Mouse (Mus musculus): ENCODE results near the gene Evpl. TPM values are rescaled to one million over a fixed set of nuclear protein-coding genes. Genes with fewer than 3 reads are reported as not detected.
A peak's percentile ranks its signal among the peaks of the same experiment; 100 is the strongest.

Gene Evpl
- polyA plus RNA-seq, 1 experiment from 2014 or later: 0.56 TPM

DNA sequence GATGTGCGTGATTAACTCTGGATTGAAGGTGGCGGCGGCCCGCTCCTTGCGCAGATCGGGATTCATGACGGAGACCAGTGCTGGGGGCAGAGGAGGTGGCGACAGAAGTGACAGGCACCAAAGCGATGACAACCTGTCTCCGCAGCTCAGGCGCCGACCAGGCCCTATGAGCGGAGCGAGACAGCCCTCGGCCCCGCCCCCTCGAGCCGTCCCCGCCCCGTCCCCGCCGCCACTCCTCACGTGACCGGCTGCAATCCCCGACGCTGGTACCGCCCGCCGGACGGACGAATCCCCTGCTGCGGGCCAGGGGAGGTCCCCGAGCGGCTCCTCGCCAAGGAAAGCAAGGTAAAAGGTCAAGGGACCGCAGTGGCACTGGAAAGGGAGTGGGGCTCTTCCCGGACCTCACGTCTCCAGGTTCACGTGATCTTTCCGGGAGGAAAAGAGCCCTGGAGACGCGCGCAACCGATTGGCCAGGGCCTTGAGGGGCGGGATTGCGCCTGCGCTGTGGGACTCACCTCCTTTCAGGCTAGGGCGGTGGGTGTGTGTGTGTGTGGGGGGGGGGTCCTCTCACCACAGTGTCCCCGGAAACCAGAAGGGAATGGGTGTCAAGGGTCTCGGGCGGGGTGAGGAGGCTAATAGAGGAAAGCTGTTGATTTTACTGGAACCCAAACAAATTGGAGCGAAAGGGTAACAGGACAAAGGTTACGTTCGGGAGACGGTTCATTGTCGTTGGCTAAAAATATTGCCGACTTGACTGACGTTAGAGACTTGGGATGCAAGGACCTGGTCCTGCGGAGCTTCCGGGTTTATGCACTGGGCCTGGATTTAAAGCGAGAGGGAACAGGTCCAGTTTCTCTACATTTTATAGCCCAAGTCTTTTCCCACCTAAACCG lies 39.0 kb downstream of the Evpl start, which contains the start of the genes Ten1 and Acox1:
Gene Ten1, plus strand, starts transcription at position 217 of the 893 bp plus-strand sequence.
Gene Acox1, minus strand, starts transcription at position 407 of the 893 bp plus-strand sequence.
- H3K9ac ChIP-seq (ENCODE audit: low read depth, low read length): peak within 1 kb of the TSS; percentile 77
- ATAC-seq (replicated peaks; ENCODE audit: low FRiP score): peak; percentile 96
- under 1% methylated on average over 62 of the region's 62 CpGs for WGBS

DNA sequence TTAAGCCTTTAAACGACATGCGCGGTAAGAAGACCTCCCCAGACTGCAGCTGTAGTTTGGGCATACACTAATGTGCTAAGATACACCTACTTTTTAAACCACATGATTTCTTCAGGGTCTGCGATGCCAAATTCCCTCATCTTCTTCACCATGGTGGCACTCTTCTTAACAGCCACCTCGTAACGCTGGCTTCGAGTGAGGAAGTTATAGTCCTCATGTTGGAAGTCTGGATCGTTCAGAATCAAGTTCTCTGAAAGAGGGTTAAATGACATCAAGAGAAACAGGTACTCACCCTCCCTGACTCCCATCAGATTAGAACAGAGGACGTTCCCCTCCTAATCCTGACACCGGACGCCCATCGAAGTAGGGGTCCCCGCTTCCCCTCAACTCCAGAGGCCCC lies 39.7 kb downstream of the Evpl start:
- H3K9me3 ChIP-seq (ENCODE audit: control insufficient read depth, low read length): no peaks in the 10 kb centered on the region
- ATAC-seq (replicated peaks; ENCODE audit: low FRiP score) (peak; percentile 16; the same call in 1 of the 2 replicates), DNase-seq (ENCODE audit: low spot score) (no peak)
- WGBS: 21% methylated on average over 13 of the region's 13 CpGs
- peak overlapping the region; percentile 77 for H3K9ac ChIP-seq (ENCODE audit: low read depth, low read length)
- peak overlapping the region; percentile 83 for H3K4me3 ChIP-seq (ENCODE audit: low read depth, low read length)
- H3K36me3 ChIP-seq (ENCODE audit: control insufficient read depth, insufficient read depth, low read length): peaks cover 3% of the 10 kb centered on the region; the same call in 1 of the 2 replicates
- H3K27ac ChIP-seq (ENCODE audit: low read depth, low read length): peak overlapping the region; percentile 91
- H3K4me2 ChIP-seq: peak overlapping the region; percentile 91
- no peaks in the 10 kb centered on the region for H3K27me3 ChIP-seq (replicated peaks; ENCODE audit: control insufficient read depth, insufficient read depth, low read length)
- peaks cover 17% of the 10 kb centered on the region for H3K4me1 ChIP-seq (replicated peaks; ENCODE audit: control insufficient read depth, insufficient read depth, low read length)

More for the DNA sequence above, 39.0 kb downstream of the Evpl start, which contains the start of the genes Ten1 and Acox1:
- Histone ChIP-seq H3K9me3 (ENCODE audit: control insufficient read depth, low read length) (no peaks in the 10 kb centered on the region), H3K27me3 (replicated peaks; ENCODE audit: control insufficient read depth, insufficient read depth, low read length) (no peaks in the 10 kb centered on the region), H3K4me1 (replicated peaks; ENCODE audit: control insufficient read depth, insufficient read depth, low read length) (peaks cover 17% of the 10 kb centered on the region), H3K36me3 (ENCODE audit: control insufficient read depth, insufficient read depth, low read length) (peaks cover 3% of the 10 kb centered on the region; the same call in 1 of the 2 replicates), H3K4me2 (peak within 1 kb of the TSS; percentile 91), H3K27ac (ENCODE audit: low read depth, low read length) (peak within 1 kb of the TSS; percentile 91), H3K4me3 (ENCODE audit: low read depth, low read length) (peak within 1 kb of the TSS; percentile 83)
- DNase-seq (ENCODE audit: low spot score): peak; percentile 97

DNA sequence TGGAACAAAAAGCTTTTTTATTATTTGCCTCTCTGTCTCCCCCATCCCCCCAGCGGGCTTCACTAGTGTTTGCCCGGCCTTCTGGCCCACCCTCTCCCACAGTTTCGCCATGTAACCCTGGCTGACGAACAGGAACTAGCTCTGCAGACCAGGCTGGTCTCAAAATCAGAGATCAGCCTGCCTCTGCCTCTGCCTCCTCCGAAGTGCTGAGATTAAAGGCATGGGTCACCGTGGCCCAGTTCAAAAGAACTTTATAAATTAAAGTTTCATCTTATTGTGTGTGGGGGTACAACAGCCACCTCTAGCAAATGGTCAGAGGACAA lies 40.3 kb downstream of the Evpl start:
- H3K9me3 ChIP-seq (ENCODE audit: control insufficient read depth, low read length): no peaks in the 10 kb centered on the region
- H3K4me1 ChIP-seq (replicated peaks; ENCODE audit: control insufficient read depth, insufficient read depth, low read length): peaks cover 17% of the 10 kb centered on the region

DNA sequence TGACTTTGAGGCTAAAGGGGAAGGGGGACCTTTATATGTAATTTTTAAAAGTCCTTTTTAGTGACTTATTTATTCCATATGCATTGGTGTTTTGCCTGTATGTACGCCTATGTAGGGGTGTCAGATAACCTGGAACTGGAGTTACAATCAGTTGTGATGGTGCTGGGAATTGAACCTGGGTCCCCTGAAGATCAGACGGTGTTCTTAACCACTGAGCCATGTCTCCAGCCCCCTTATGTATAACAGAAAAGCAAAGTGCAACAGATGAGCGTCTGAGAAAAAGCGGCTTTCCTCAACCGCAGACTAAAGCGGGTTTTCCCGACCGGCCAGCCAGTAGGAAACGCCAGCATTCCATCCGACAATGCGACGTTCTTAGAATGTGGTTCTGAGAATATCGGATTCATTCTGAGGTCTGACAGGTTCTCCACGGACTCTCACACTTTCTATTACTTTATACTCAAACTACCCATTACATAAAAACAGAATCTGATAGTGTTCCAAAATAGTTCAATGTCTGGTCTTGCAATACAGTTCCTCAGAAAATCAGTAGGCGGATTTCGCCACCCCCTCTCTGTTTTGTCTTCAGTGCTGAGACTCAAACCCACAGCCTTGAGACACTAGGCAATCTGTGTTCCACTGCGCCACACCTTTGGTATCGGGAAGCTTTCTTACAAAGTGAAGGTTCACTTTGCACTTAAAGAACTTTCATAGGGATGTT lies 40.9 kb downstream of the Evpl start:
- ATAC-seq (replicated peaks; ENCODE audit: low FRiP score) (no peak), DNase-seq (ENCODE audit: low spot score) (no peak)
- H3K4me1 ChIP-seq (replicated peaks; ENCODE audit: control insufficient read depth, insufficient read depth, low read length): peaks cover 17% of the 10 kb centered on the region
- H3K9ac ChIP-seq (ENCODE audit: low read depth, low read length): no peak overlapping the region
- H3K27me3 ChIP-seq (replicated peaks; ENCODE audit: control insufficient read depth, insufficient read depth, low read length): no peaks in the 10 kb centered on the region
- 96% methylated on average over 18 of the region's 18 CpGs for WGBS
- H3K4me3 ChIP-seq (ENCODE audit: low read depth, low read length): no peak overlapping the region
- H3K27ac ChIP-seq (ENCODE audit: low read depth, low read length): no peak overlapping the region
- no peaks in the 10 kb centered on the region for H3K9me3 ChIP-seq (ENCODE audit: control insufficient read depth, low read length)
- peaks cover 3% of the 10 kb centered on the region; the same call in 1 of the 2 replicates for H3K36me3 ChIP-seq (ENCODE audit: control insufficient read depth, insufficient read depth, low read length)
- H3K4me2 ChIP-seq: peak overlapping the region; percentile 91

More for the DNA sequence above, 40.3 kb downstream of the Evpl start:
- Histone ChIP-seq H3K27me3 (replicated peaks; ENCODE audit: control insufficient read depth, insufficient read depth, low read length) (no peaks in the 10 kb centered on the region), H3K4me3 (ENCODE audit: low read depth, low read length) (no peak overlapping the region), H3K27ac (ENCODE audit: low read depth, low read length) (no peak overlapping the region), H3K9ac (ENCODE audit: low read depth, low read length) (no peak overlapping the region), H3K36me3 (ENCODE audit: control insufficient read depth, insufficient read depth, low read length) (peaks cover 3% of the 10 kb centered on the region; the same call in 1 of the 2 replicates), H3K4me2 (peak overlapping the region; percentile 91)
- WGBS: 80% methylated on average over 6 of the region's 6 CpGs
- DNase-seq (ENCODE audit: low spot score) (no peak), ATAC-seq (replicated peaks; ENCODE audit: low FRiP score) (no peak)

DNA sequence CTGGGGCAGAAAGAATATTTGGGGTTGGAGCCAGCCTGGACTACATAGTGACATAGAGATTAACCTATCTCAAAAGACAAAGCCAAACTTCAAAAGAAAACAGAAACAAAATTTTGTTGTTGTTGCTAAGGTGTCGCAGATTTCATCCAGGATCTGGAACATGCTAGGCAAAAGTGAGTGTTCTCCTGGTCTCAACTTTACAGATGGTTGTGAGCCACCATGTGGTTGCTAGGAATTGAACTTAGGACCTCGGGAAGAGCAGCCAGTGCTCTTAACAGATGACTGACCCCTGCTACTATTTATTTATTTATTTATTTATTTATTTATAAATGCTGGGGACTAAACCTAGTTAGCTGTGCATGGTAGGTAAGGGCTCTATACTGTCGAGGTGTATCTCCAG lies 41.5 kb downstream of the Evpl start:
- H3K27ac ChIP-seq (ENCODE audit: low read depth, low read length): no peak overlapping the region
- H3K36me3 ChIP-seq (ENCODE audit: control insufficient read depth, insufficient read depth, low read length): peaks cover 3% of the 10 kb centered on the region; the same call in 1 of the 2 replicates
- no peak overlapping the region for H3K4me2 ChIP-seq
- H3K27me3 ChIP-seq (replicated peaks; ENCODE audit: control insufficient read depth, insufficient read depth, low read length): no peaks in the 10 kb centered on the region
- WGBS: 76% methylated on average over 3 of the region's 3 CpGs
- ATAC-seq (replicated peaks; ENCODE audit: low FRiP score) (no peak), DNase-seq (ENCODE audit: low spot score) (no peak)
- H3K4me1 ChIP-seq (replicated peaks; ENCODE audit: control insufficient read depth, insufficient read depth, low read length): peaks cover 17% of the 10 kb centered on the region
- no peaks in the 10 kb centered on the region for H3K9me3 ChIP-seq (ENCODE audit: control insufficient read depth, low read length)
- no peak overlapping the region for H3K4me3 ChIP-seq (ENCODE audit: low read depth, low read length)
- H3K9ac ChIP-seq (ENCODE audit: low read depth, low read length): no peak overlapping the region

DNA sequence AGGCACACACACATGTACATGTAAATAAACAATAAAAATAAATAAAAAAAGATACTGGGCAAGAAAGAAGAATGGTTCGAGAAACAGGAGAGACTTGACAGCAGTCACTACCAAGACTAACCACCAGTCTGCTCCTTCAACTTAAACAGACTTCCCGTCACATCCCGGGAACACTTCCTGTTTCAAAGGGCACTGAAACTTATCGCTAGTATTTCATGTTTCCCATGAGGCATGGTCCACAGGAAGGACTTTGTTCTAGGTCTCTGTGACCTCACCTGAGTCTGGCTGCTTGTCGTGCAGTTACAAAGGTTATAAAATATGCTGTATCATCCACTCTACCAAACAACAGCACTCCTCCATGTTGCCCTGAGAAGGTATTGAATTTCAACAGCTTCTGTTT lies 42.6 kb downstream of the Evpl start:
- Histone ChIP-seq H3K36me3 (ENCODE audit: control insufficient read depth, insufficient read depth, low read length) (peaks cover 7% of the 10 kb centered on the region), H3K9ac (ENCODE audit: low read depth, low read length) (peak overlapping the region; percentile 31; the same call in 1 of the 2 replicates), H3K9me3 (ENCODE audit: control insufficient read depth, low read length) (no peaks in the 10 kb centered on the region), H3K27me3 (replicated peaks; ENCODE audit: control insufficient read depth, insufficient read depth, low read length) (no peaks in the 10 kb centered on the region), H3K4me3 (ENCODE audit: low read depth, low read length) (0 out of 2 replicates have a peak overlapping the region, but pooled peaks have one; percentile 17), H3K27ac (ENCODE audit: low read depth, low read length) (peak overlapping the region; percentile 49), H3K4me2 (peak overlapping the region; percentile 50), H3K4me1 (replicated peaks; ENCODE audit: control insufficient read depth, insufficient read depth, low read length) (peaks cover 17% of the 10 kb centered on the region)
- ATAC-seq (replicated peaks; ENCODE audit: low FRiP score): no peak
- no peak for DNase-seq (ENCODE audit: low spot score)
- 34% methylated on average over 5 of the region's 5 CpGs for WGBS

DNA sequence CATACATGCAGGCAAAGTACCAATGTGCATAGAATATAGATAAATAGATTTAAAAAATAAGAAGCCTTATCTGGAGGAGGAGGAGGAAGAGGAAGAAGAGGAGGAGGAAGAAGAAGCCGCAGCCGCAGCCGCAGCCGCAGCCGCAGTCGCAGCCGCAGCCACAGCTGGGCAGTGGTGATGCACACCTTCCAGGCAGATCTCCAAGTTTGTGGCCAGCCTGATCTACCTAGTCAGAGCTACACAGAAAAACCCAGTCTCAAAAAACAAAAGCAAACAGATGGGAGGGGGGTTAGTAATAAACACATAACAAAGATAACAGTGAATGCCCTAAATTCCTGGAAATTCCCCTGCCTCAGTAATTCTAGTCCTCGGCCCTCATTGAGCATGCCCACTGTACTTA lies 43.3 kb downstream of the Evpl start:
- Histone ChIP-seq H3K27ac (ENCODE audit: low read depth, low read length) (no peak overlapping the region), H3K4me2 (peak overlapping the region; percentile 50), H3K4me3 (ENCODE audit: low read depth, low read length) (no peak overlapping the region), H3K9me3 (ENCODE audit: control insufficient read depth, low read length) (no peaks in the 10 kb centered on the region), H3K4me1 (replicated peaks; ENCODE audit: control insufficient read depth, insufficient read depth, low read length) (peaks cover 17% of the 10 kb centered on the region), H3K27me3 (replicated peaks; ENCODE audit: control insufficient read depth, insufficient read depth, low read length) (no peaks in the 10 kb centered on the region), H3K36me3 (ENCODE audit: control insufficient read depth, insufficient read depth, low read length) (peaks cover 7% of the 10 kb centered on the region), H3K9ac (ENCODE audit: low read depth, low read length) (no peak overlapping the region)
- DNase-seq (ENCODE audit: low spot score): no peak
- 61% methylated on average over 8 of the region's 8 CpGs for WGBS
- no peak for ATAC-seq (replicated peaks; ENCODE audit: low FRiP score)

DNA sequence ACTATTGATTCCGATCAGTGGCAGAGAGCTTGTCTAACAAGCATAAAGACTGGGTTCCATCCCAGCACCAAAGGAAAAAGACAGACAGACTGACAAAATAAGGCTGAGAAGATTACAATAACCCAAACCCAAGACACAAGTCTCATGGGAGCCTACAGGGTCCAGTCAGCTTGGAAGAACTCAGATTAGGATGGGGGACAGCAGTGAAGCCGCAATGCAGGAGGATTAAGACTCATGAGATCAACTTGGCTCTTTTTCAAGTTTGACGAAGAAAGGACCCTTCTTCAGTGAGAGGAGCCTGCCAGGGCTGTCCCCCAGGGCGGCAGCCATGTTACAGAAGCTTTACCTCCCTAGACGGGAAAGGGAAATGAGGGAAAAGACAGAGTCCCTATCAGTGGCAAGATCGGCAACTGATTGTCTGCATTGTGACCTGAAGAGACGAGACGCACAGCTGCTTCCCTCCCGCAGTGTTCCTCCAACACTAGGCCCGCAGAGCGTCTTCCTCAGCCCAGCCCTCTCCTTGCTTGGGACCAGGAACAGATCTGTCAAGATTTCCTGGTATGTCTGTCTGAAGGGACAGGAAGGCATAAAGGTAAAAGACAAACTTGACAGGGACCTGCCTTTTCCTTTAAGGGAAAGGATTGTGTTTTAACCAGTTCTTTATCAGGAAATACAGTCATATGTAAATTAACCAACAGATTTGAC lies 50.5 kb downstream of the Evpl start:
- H3K4me2 ChIP-seq: no peak overlapping the region
- 57% methylated on average over 11 of the region's 11 CpGs for WGBS
- H3K27me3 ChIP-seq (replicated peaks; ENCODE audit: control insufficient read depth, insufficient read depth, low read length): no peaks in the 10 kb centered on the region
- no peak overlapping the region for H3K4me3 ChIP-seq (ENCODE audit: low read depth, low read length)
- ATAC-seq (replicated peaks; ENCODE audit: low FRiP score): no peak
- H3K27ac ChIP-seq (ENCODE audit: low read depth, low read length): no peak overlapping the region
- H3K9ac ChIP-seq (ENCODE audit: low read depth, low read length): no peak overlapping the region
- DNase-seq (ENCODE audit: low spot score): no peak
- peaks cover 11% of the 10 kb centered on the region for H3K36me3 ChIP-seq (ENCODE audit: control insufficient read depth, insufficient read depth, low read length)
- H3K4me1 ChIP-seq (replicated peaks; ENCODE audit: control insufficient read depth, insufficient read depth, low read length): no peaks in the 10 kb centered on the region; the same call in 1 of the 2 replicates
- H3K9me3 ChIP-seq (ENCODE audit: control insufficient read depth, low read length): no peaks in the 10 kb centered on the region

Measured in liver, embryonic 11.5 days (tissue).